Mouse (Mus musculus) kidney, embryonic 14.5 days (tissue): Measurements from ENCODE around the gene Smox. TPM values are rescaled to one million over a fixed set of nuclear protein-coding genes. Genes with fewer than 3 reads are reported as not detected.
A peak's percentile ranks its signal among the peaks of the same experiment; 100 is the strongest.
"Not testable (repeated sequence)": the region's sequence is repeated elsewhere in the genome, so short reads cannot be mapped to it uniquely, and the experiment has no call there.

Source experiments
- ATAC-seq: fragments of 200-750 bp; cut with Nextera tagmentation; 2 replicates; pipeline ENCODE4 v1.8.0; 2017; ENCODE audit warnings: moderate number of reproducible peaks, mild to moderate bottlenecking, moderate TSS enrichment, moderate library complexity; ENCODE audit not compliant: low FRiP score, low TSS enrichment
- H3K27ac ChIP-seq: fragments of 300-500 bp; sonication (generic); 2 replicates; pipeline ENCODE4 v1.5.1; 2014; ENCODE audit warnings: low read depth, mild to moderate bottlenecking, low read length, moderate library complexity, mixed read lengths
- H3K27me3 ChIP-seq: fragments of 300-500 bp; sonication (generic); 2 replicates; pipeline ENCODE4 v1.6.1; 2014; ENCODE audit warnings: mild to moderate bottlenecking, low read length; ENCODE audit not compliant: control insufficient read depth, insufficient read depth
- H3K36me3 ChIP-seq: fragments of 300-500 bp; sonication (generic); 2 replicates; pipeline ENCODE4 v1.6.1; 2014; ENCODE audit warnings: low read length, mixed read lengths; ENCODE audit not compliant: control insufficient read depth, insufficient read depth
- H3K4me1 ChIP-seq: fragments of 300-500 bp; sonication (generic); 2 replicates; pipeline ENCODE4 v1.6.1; 2014; ENCODE audit warnings: low read length, mixed read lengths; ENCODE audit not compliant: control insufficient read depth, insufficient read depth
- H3K4me2 ChIP-seq: fragments of 300-500 bp; sonication (generic); replicated peaks from 2 replicates; pipeline ENCODE4 v1.6.1; 2014; ENCODE audit warnings: low read depth, mild to moderate bottlenecking, low read length
- H3K4me3 ChIP-seq: fragments of 300-500 bp; sonication (generic); 2 replicates; pipeline ENCODE4 v1.5.1; 2014; ENCODE audit warnings: mild to moderate bottlenecking, low read length
- H3K9ac ChIP-seq: fragments of 300-500 bp; sonication (generic); 2 replicates; pipeline ENCODE4 v1.6.1; 2014; ENCODE audit warnings: low read depth, mild to moderate bottlenecking, low read length, moderate library complexity
- H3K9me3 ChIP-seq: fragments of 300-500 bp; sonication (generic); 2 replicates; pipeline ENCODE4 v1.6.1; 2016; ENCODE audit warnings: low read length; ENCODE audit not compliant: control insufficient read depth
- WGBS: fragments of 180-500 bp; shearing (Covaris S2); extraction: QIAGEN DNeasy Blood & Tissue Kit; methylation state at CpG from one replicate; pipeline ENCODE4 v1.1.7; 2014; 5-methylcytosine and 5-hydroxymethylcytosine counted together
- polyA plus RNA-seq: library from polyadenylated mRNA; unstranded; fragments of >200 nt; fragmentation: Nextera tagmentation; extraction: Ambion mirVana; gene quantifications from 2 replicates; pipeline ENCODE4 v1.2.1, GENCODE M21; 2014

The Smox gene
- polyA plus RNA-seq, 1 experiment from 2014 or later = 29.1 TPM

DNA sequence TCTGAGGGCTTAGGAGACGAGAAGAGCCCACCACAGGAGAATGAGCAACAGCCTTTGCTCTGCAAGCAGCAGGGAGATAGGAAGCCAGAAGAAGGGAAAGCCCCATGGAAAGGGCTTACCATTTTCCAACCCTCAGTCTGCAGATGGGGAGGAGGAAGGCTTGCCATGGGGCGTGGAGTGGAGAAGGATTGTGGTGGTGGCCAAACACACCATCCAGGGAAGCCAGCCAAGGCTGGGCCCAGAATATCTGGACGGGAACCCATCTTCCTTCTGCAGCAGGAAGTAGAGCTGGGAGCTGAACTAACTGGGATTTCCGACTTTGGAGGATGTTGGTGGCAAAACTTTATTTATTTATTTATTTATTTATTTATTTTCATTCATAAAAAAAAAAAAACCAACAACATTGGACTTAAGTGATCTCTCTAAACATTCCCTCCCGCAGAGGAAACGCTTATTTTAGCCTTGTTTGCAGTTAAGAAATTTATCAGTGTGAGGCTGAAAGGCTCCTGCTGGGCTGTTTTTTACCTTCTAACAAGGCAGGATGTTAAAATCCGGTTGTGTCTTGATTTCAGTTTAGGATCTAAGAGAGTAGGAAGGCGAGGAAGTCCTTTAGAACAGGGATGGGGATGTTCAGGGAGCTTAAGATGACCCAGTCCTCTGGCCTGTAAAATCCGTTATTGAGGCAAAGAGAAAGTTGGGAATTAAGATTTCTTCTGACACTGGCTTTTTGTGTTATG, 30.2 kb upstream of the Smox start:
- peaks cover 3% of the 10 kb centered on the region; the same call in 1 of the 2 replicates for H3K9me3 ChIP-seq
- H3K27ac ChIP-seq = no peak overlapping the region
- no peak overlapping the region for H3K9ac ChIP-seq
- ATAC-seq = no peak
- H3K4me2 ChIP-seq = no peak overlapping the region
- no peaks in the 10 kb centered on the region for H3K36me3 ChIP-seq
- H3K4me3 ChIP-seq = no peak overlapping the region
- 74% methylated on average over 9 of the region's 9 CpGs for WGBS
- no peaks in the 10 kb centered on the region for H3K27me3 ChIP-seq
- no peaks in the 10 kb centered on the region for H3K4me1 ChIP-seq

DNA sequence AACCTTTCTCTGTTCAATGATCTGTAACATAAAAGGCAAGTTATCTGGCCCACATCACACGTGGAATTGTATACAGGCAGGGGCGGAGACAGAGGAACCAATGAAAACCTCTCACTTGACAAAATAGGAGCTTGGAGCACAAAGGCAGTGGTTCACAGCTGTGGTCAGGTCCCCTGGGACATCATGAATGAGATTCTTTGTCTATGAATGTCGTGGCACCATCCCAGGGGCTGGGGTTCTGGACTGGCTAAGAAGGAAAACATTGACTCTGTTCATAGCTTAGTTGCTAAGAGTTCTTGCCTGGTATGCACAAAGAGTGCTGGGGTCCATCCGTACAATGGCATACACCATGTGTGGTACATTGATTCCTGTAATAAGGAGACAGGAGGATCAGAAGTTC, 28.3 kb upstream of the Smox start:
- WGBS = 71% methylated on average over 4 of the region's 4 CpGs
- Histone ChIP-seq H3K9me3 (peaks cover 3% of the 10 kb centered on the region; the same call in 1 of the 2 replicates), H3K9ac (no peak overlapping the region), H3K36me3 (no peaks in the 10 kb centered on the region), H3K4me1 (no peaks in the 10 kb centered on the region), H3K27ac (no peak overlapping the region), H3K4me2 (no peak overlapping the region), H3K4me3 (no peak overlapping the region), H3K27me3 (no peaks in the 10 kb centered on the region)
- ATAC-seq = no peak

DNA sequence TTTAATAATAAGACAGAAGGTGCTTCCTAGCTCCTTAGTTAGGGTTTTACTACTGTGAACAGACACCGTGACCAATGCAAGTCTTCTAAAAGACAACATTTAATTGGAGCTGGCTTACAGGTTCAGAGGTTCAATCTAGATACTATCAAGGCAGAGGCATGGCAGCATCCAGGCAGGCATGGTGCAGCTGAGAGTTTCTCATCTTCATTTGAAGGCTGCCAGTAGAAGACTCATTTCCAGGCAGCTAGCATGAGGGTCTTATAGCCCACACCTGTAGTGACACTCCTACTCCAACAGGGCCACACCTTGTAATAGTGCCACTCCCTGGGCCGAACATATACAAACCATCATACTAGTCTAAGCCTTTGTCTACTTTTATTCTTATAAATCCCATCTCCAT, 27.1 kb upstream of the Smox start:
- H3K4me2 ChIP-seq = no peak overlapping the region
- ATAC-seq = no peak
- H3K36me3 ChIP-seq = no peaks in the 10 kb centered on the region
- H3K4me1 ChIP-seq = no peaks in the 10 kb centered on the region
- 95% methylated on average over 2 of the region's 2 CpGs for WGBS
- H3K9me3 ChIP-seq = peaks cover 3% of the 10 kb centered on the region; the same call in 1 of the 2 replicates
- no peak overlapping the region for H3K4me3 ChIP-seq
- no peaks in the 10 kb centered on the region for H3K27me3 ChIP-seq
- H3K27ac ChIP-seq = no peak overlapping the region
- no peak overlapping the region for H3K9ac ChIP-seq

DNA sequence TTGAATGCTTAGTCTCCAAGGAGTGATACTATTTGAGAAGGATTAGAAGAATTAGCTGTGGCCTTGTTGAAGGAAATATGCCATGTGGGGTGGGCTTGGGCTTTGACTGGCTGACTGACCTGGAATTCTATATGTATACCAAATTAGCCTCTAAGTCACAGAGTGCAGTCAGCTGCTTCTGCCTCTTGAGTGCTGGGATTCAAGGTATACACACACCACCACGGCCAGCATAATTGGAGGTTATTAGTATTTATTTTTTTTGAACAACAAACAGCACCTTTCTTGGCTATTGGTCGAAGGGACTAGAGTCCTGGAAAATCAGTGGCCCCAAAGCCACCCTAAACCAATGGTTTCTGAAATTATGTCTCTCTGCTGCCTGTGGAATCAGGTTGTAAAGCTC, 24.6 kb upstream of the Smox start:
- no peak overlapping the region for H3K27ac ChIP-seq
- H3K9ac ChIP-seq = no peak overlapping the region
- no peaks in the 10 kb centered on the region for H3K36me3 ChIP-seq
- H3K4me3 ChIP-seq = no peak overlapping the region
- no peak for ATAC-seq
- no peaks in the 10 kb centered on the region for H3K27me3 ChIP-seq
- no peaks in the 10 kb centered on the region for H3K4me1 ChIP-seq
- 79% methylated on average over 2 of the region's 2 CpGs for WGBS
- H3K9me3 ChIP-seq = peaks cover 3% of the 10 kb centered on the region; the same call in 1 of the 2 replicates
- H3K4me2 ChIP-seq = no peak overlapping the region

DNA sequence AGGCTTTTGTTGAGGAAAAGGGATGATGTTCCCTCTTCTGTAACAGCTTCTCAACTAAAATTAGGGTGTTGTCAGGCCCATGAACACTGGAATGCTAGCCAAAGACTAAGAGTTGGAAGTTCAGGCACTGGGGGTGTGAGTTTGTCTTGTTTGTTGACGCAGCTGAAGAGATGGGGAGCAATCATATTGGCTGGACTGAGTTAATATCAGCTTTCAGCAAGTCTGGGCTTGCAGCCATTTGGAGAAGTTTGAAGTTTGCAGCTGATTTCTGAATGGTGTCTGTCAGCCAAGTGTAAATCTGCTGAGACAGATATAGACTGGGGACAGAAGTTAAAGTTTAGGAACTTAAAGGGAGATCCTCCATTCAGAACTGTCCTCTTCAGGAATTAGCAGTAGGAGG, 21.4 kb upstream of the Smox start:
- Histone ChIP-seq H3K9ac (no peak overlapping the region), H3K4me2 (no peak overlapping the region), H3K27me3 (no peaks in the 10 kb centered on the region), H3K4me1 (no peaks in the 10 kb centered on the region), H3K9me3 (no peaks in the 10 kb centered on the region), H3K36me3 (no peaks in the 10 kb centered on the region), H3K4me3 (no peak overlapping the region), H3K27ac (no peak overlapping the region)
- no peak for ATAC-seq
- WGBS = 59% methylated on average over 1 of the region's 1 CpGs

DNA sequence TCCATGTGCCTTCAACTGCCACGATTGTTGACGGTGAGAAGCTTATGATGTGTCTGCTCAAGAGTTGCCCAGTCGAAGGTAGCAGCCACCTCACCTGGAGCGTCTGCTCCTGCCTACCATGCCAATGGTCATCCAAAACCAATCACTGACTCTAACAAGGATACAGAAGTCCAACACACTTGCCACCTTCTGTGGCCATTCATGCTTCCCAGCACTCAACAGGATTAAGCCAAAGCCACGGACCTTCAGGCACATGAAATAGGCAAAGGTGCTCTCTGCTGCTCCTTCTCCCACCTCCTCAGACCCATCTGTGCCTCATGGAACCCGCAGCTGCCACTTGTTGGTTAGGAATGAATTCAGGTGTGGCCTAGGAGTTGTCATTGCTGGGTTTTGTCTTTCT, 17.5 kb upstream of the Smox start:
- WGBS = 87% methylated on average over 6 of the region's 6 CpGs
- Histone ChIP-seq H3K27me3 (no peaks in the 10 kb centered on the region), H3K9me3 (no peaks in the 10 kb centered on the region), H3K4me2 (no peak overlapping the region), H3K4me1 (no peaks in the 10 kb centered on the region), H3K4me3 (no peak overlapping the region), H3K27ac (no peak overlapping the region), H3K36me3 (no peaks in the 10 kb centered on the region), H3K9ac (no peak overlapping the region)
- ATAC-seq = no peak

DNA sequence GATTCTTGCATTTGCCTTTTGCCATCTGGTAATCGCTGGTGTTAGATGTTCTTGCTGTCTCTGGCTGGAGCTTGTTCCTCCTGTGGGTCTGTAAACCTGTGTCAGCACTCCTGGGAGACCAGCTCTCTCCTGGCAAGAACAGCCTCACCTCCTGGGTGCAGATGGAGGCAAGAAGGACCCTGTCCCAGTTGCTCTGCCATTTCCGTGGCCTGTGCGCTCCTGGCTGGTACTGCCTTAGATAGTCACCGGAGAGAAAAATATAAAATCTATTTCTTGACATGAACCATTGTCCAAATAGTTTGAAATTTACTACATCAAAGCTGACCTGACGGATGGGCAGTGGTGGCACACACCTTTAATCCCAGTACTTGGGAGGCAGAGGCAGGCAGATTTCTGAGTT, 14.2 kb upstream of the Smox start:
- H3K36me3 ChIP-seq, H3K4me1 ChIP-seq, H3K9me3 ChIP-seq, H3K27ac ChIP-seq, ATAC-seq, H3K27me3 ChIP-seq, H3K4me2 ChIP-seq, H3K9ac ChIP-seq, H3K4me3 ChIP-seq: not testable (repeated sequence)
- 94% methylated on average over 5 of the region's 5 CpGs for WGBS

DNA sequence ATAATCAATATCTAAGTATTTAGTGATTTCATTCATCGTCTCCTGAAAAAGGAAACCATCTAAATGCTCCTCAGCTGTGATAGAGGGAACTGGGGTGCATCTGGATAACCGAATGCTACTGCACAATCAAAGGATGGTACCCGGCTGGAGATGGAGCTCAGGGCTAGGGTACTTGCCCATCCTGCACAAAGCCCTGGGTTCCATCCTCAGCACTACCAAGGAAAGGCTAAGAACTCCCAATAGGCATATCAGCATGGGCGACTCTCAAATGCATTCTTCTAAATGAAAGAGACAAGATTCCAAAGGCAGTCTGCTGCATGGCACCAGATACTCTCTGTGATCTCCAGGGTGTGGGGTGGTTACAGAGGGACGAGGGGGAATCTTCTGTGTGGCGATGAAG, 13.4 kb upstream of the Smox start:
- 85% methylated on average over 6 of the region's 6 CpGs for WGBS
- Histone ChIP-seq H3K27me3 (no peaks in the 10 kb centered on the region), H3K4me3 (no peak overlapping the region), H3K4me2 (no peak overlapping the region), H3K36me3 (no peaks in the 10 kb centered on the region), H3K4me1 (no peaks in the 10 kb centered on the region), H3K9ac (no peak overlapping the region), H3K27ac (no peak overlapping the region), H3K9me3 (no peaks in the 10 kb centered on the region)
- no peak for ATAC-seq

DNA sequence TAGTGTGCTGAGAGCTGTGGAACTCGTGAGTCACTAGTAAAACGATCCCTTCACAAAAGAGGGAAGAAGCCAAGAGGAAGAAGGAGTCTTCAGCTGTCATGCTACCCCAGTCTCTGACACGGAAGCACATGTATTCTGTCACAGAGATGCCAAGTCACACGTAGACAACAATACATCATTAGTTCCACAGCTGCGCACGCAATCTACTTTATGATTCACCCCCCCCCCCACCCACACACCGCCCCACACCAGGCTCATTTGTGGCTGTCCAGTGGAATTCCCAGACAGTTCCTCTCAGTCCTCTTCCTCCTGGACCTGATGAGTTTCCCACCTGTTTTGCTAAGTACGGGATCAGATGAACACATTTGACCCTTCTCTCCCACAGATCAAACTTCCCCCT, 12.9 kb upstream of the Smox start:
- Histone ChIP-seq H3K4me2 (no peak overlapping the region), H3K4me1 (no peaks in the 10 kb centered on the region), H3K27ac (no peak overlapping the region), H3K36me3 (no peaks in the 10 kb centered on the region), H3K27me3 (no peaks in the 10 kb centered on the region), H3K4me3 (no peak overlapping the region), H3K9me3 (no peaks in the 10 kb centered on the region), H3K9ac (no peak overlapping the region)
- 39% methylated on average over 8 of the region's 8 CpGs for WGBS
- ATAC-seq = peak; percentile 87
